Mouse (Mus musculus) spleen, postnatal 14 days (tissue): Measurements from ENCODE around the gene Pla2g6.

Experiments
- DNase-seq, 2 experiments: peaks; one replicate each; pipeline ENCODE4 v3.0.0; 2021 to 2022; ENCODE audit warnings: low spot score in 2 of 2

Gene Pla2g6

GRCm38 (mm10) chr15:79242574-79243233 lies 85.5 kb downstream of the Pla2g6 start:
- DNase-seq: no peak

- DNase-seq: no peak
Measured at GRCm38 (mm10) chr15:79238036-79238435, 90.2 kb downstream of the Pla2g6 start.
